Mouse (Mus musculus): ENCODE measurements at regions not wholly inside any gene's neighbourhood (a gene's known extent, or its start where the extent isn't known, plus 50 kb on each side); places are given as distances from the start of the nearest gene placed in this dataset.

DNA sequence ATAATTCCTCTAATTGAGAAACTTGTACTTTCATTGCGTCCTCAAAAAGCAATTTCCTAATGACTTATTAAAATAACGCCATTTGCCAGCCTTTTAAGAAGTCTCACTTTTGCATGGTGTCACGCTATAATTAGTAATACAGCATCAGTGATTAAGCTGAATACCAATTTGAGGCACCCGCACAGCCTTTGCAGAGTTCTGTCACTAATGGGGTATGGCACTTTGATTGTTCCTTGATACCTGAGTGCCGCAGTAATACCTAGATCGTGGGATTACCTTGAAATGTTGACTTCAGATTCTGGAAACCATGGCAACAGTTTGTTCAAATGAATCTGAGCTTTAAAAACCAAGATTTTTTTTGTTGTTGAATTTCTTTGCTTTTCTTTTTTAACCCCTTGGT, 202.7 kb upstream of the Igfbp7 start:
- no peak overlapping the region for H3K27ac ChIP-seq (ENCODE audit: control insufficient read depth, insufficient read depth, low read depth, low read length)
- H3K4me3 ChIP-seq (ENCODE audit: control insufficient read depth, low read depth, low read length): no peak overlapping the region
- no peaks in the 10 kb centered on the region for H3K4me1 ChIP-seq (ENCODE audit: control insufficient read depth, insufficient read depth, low read length)
- TF ChIP-seq CTCF (IDR thresholded peaks at IDR 0.05; ENCODE audit: control insufficient read depth, insufficient read depth, insufficient replicate concordance, low read depth, low read length) (no peak), POLR2A (IDR thresholded peaks at IDR 0.05; ENCODE audit: control insufficient read depth, low read depth, low read length) (no peak)
- H3K27me3 ChIP-seq (ENCODE audit: control insufficient read depth, insufficient read depth, low read length): no peaks in the 10 kb centered on the region
- no peaks in the 10 kb centered on the region for H3K36me3 ChIP-seq (ENCODE audit: control insufficient read depth, insufficient read depth, low read length)

- TF ChIP-seq CTCF (IDR thresholded peaks at IDR 0.05; ENCODE audit: control insufficient read depth, insufficient read depth, insufficient replicate concordance, low read depth, low read length) (no peak), POLR2A (IDR thresholded peaks at IDR 0.05; ENCODE audit: control insufficient read depth, low read depth, low read length) (no peak)
- no peaks in the 10 kb centered on the region for H3K27me3 ChIP-seq (ENCODE audit: control insufficient read depth, insufficient read depth, low read length)
- no peak overlapping the region for H3K4me3 ChIP-seq (ENCODE audit: control insufficient read depth, low read depth, low read length)
- peaks cover 4% of the 10 kb centered on the region for H3K4me1 ChIP-seq (ENCODE audit: control insufficient read depth, insufficient read depth, low read length)
- H3K27ac ChIP-seq (ENCODE audit: control insufficient read depth, insufficient read depth, low read depth, low read length): no peak overlapping the region
- H3K36me3 ChIP-seq (ENCODE audit: control insufficient read depth, insufficient read depth, low read length): no peaks in the 10 kb centered on the region
These were observed 186.9 kb upstream of the Igfbp7 start for GRCm38 (mm10) chr5:77594719-77595118.

DNA sequence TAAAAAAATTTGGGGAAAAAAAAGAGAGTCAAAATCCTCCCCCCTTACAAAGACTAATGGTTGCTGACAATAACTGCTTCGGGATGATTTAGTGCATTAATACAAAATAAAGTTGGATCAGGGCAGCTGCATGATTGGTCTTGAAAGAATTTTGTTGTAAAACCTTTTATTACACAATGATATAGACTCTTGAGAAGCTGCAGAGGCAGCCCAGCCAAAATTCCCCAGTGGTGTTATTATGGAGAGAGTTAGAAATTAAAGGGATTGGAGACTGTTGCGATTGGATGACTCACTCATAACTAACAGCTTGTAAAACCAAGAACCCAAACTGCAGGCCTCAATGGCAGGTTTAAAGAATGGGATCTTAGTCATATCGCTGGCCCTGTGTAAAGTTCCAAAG, 181.4 kb upstream of the Igfbp7 start:
- Histone ChIP-seq H3K4me1 (ENCODE audit: control insufficient read depth, insufficient read depth, low read length) (peaks cover 2% of the 10 kb centered on the region), H3K27me3 (ENCODE audit: control insufficient read depth, insufficient read depth, low read length) (no peaks in the 10 kb centered on the region), H3K27ac (ENCODE audit: control insufficient read depth, insufficient read depth, low read depth, low read length) (no peak overlapping the region), H3K4me3 (ENCODE audit: control insufficient read depth, low read depth, low read length) (no peak overlapping the region), H3K36me3 (ENCODE audit: control insufficient read depth, insufficient read depth, low read length) (no peaks in the 10 kb centered on the region)
- TF ChIP-seq POLR2A (IDR thresholded peaks at IDR 0.05; ENCODE audit: control insufficient read depth, low read depth, low read length) (no peak), CTCF (IDR thresholded peaks at IDR 0.05; ENCODE audit: control insufficient read depth, insufficient read depth, insufficient replicate concordance, low read depth, low read length) (no peak)

GRCm38 (mm10) chr5:77581702-77582101, 173.9 kb upstream of the Igfbp7 start:
- no peaks in the 10 kb centered on the region for H3K36me3 ChIP-seq (ENCODE audit: control insufficient read depth, insufficient read depth, low read length)
- peaks cover 5% of the 10 kb centered on the region for H3K4me1 ChIP-seq (ENCODE audit: control insufficient read depth, insufficient read depth, low read length)
- TF ChIP-seq CTCF (IDR thresholded peaks at IDR 0.05; ENCODE audit: control insufficient read depth, insufficient read depth, insufficient replicate concordance, low read depth, low read length): no peak
- no peak for TF ChIP-seq POLR2A (IDR thresholded peaks at IDR 0.05; ENCODE audit: control insufficient read depth, low read depth, low read length)
- H3K4me3 ChIP-seq (ENCODE audit: control insufficient read depth, low read depth, low read length): no peak overlapping the region
- H3K27ac ChIP-seq (ENCODE audit: control insufficient read depth, insufficient read depth, low read depth, low read length): no peak overlapping the region
- H3K27me3 ChIP-seq (ENCODE audit: control insufficient read depth, insufficient read depth, low read length): no peaks in the 10 kb centered on the region

GRCm38 (mm10) chr5:77581106-77581638, 173.3 kb upstream of the Igfbp7 start:
- H3K27me3 ChIP-seq (ENCODE audit: control insufficient read depth, insufficient read depth, low read length): no peaks in the 10 kb centered on the region
- TF ChIP-seq POLR2A (IDR thresholded peaks at IDR 0.05; ENCODE audit: control insufficient read depth, low read depth, low read length) (no peak), CTCF (IDR thresholded peaks at IDR 0.05; ENCODE audit: control insufficient read depth, insufficient read depth, insufficient replicate concordance, low read depth, low read length) (no peak)
- no peak overlapping the region for H3K27ac ChIP-seq (ENCODE audit: control insufficient read depth, insufficient read depth, low read depth, low read length)
- peaks cover 5% of the 10 kb centered on the region for H3K4me1 ChIP-seq (ENCODE audit: control insufficient read depth, insufficient read depth, low read length)
- no peaks in the 10 kb centered on the region for H3K36me3 ChIP-seq (ENCODE audit: control insufficient read depth, insufficient read depth, low read length)
- no peak overlapping the region for H3K4me3 ChIP-seq (ENCODE audit: control insufficient read depth, low read depth, low read length)

GRCm38 (mm10) chr5:77579826-77580745, 172.2 kb upstream of the Igfbp7 start:
- Histone ChIP-seq H3K4me3 (ENCODE audit: control insufficient read depth, low read depth, low read length) (no peak overlapping the region), H3K27ac (ENCODE audit: control insufficient read depth, insufficient read depth, low read depth, low read length) (no peak overlapping the region)

GRCm38 (mm10) chr5:77576881-77577280, 169.0 kb upstream of the Igfbp7 start:
- H3K4me1 ChIP-seq (ENCODE audit: control insufficient read depth, insufficient read depth, low read length): peaks cover 5% of the 10 kb centered on the region
- no peak overlapping the region for H3K27ac ChIP-seq (ENCODE audit: control insufficient read depth, insufficient read depth, low read depth, low read length)
- H3K4me3 ChIP-seq (ENCODE audit: control insufficient read depth, low read depth, low read length): no peak overlapping the region
- no peaks in the 10 kb centered on the region for H3K27me3 ChIP-seq (ENCODE audit: control insufficient read depth, insufficient read depth, low read length)
- TF ChIP-seq POLR2A (IDR thresholded peaks at IDR 0.05; ENCODE audit: control insufficient read depth, low read depth, low read length) (no peak), CTCF (IDR thresholded peaks at IDR 0.05; ENCODE audit: control insufficient read depth, insufficient read depth, insufficient replicate concordance, low read depth, low read length) (no peak)
- H3K36me3 ChIP-seq (ENCODE audit: control insufficient read depth, insufficient read depth, low read length): no peaks in the 10 kb centered on the region

More at GRCm38 (mm10) chr5:77579826-77580745, 172.2 kb upstream of the Igfbp7 start:
- TF ChIP-seq CTCF (IDR thresholded peaks at IDR 0.05; ENCODE audit: control insufficient read depth, insufficient read depth, insufficient replicate concordance, low read depth, low read length) (no peak), POLR2A (IDR thresholded peaks at IDR 0.05; ENCODE audit: control insufficient read depth, low read depth, low read length) (no peak)
- no peaks in the 10 kb centered on the region for H3K27me3 ChIP-seq (ENCODE audit: control insufficient read depth, insufficient read depth, low read length)
- H3K36me3 ChIP-seq (ENCODE audit: control insufficient read depth, insufficient read depth, low read length): no peaks in the 10 kb centered on the region
- peaks cover 5% of the 10 kb centered on the region for H3K4me1 ChIP-seq (ENCODE audit: control insufficient read depth, insufficient read depth, low read length)
